Mouse (Mus musculus) cortical plate, adult 2 months (tissue): ENCODE measurements around the gene Pnrc2.

Experiments used
- CTCF ChIP-seq: fragments of 200-500 bp; IDR thresholded peaks from 2 replicates; pipeline ENCODE4 v1.5.1; 2011; ENCODE audit warnings: mild to moderate bottlenecking, control low read depth, low read length; ENCODE audit not compliant: insufficient read depth; ENCODE audit errors: extremely low read depth
- POLR2A ChIP-seq: fragments of 200-500 bp; IDR thresholded peaks from 2 replicates; pipeline ENCODE4 v1.6.1; 2011; ENCODE audit warnings: mild to moderate bottlenecking, low read length, control low read depth; ENCODE audit not compliant: insufficient read depth; ENCODE audit errors: extremely low read depth

GRCm38 (mm10) chr4:135892884-135893283, 19.2 kb upstream of the Pnrc2 start:
- TF ChIP-seq CTCF (0 out of 2 replicates have a peak, but pooled peaks have one; percentile 0), POLR2A (no peak)
